Mouse (Mus musculus): ENCODE data around the gene Lrrc4. TPM values are rescaled to one million over a fixed set of nuclear protein-coding genes. Genes with fewer than 3 reads are reported as not detected.

The Lrrc4 gene
- polyA plus RNA-seq, 1 experiment from 2014 or later, result 0.27 TPM

GRCm38 (mm10) chr6:28825894-28826293 is 5.7 kb downstream of the Lrrc4 start:
- Histone ChIP-seq H3K79me2 (ENCODE audit: inconsistent target) (no peaks in the 10 kb centered on the region), H3K36me3 (ENCODE audit: inconsistent target) (0 out of 2 replicates have a peak, but pooled peaks cover 5% of the 10 kb centered on the region), H3K4me3 (ENCODE audit: inconsistent target) (no peak overlapping the region), H3K27ac (no peak overlapping the region)
- 93% methylated on average over 3 of the region's 3 CpGs for WGBS (ENCODE audit: missing documents)

GRCm38 (mm10) chr6:28823802-28824201 is 7.7 kb downstream of the Lrrc4 start:
- WGBS (ENCODE audit: missing documents), result 77% methylated on average over 5 of the region's 5 CpGs
- H3K79me2 ChIP-seq (ENCODE audit: inconsistent target), result no peaks in the 10 kb centered on the region
- no peak overlapping the region for H3K27ac ChIP-seq
- no peak overlapping the region for H3K4me3 ChIP-seq (ENCODE audit: inconsistent target)
- H3K36me3 ChIP-seq (ENCODE audit: inconsistent target), result no peaks in the 10 kb centered on the region

- WGBS (ENCODE audit: missing documents), result 61% methylated on average over 3 of the region's 3 CpGs
- Histone ChIP-seq H3K4me3 (ENCODE audit: inconsistent target) (no peak overlapping the region), H3K79me2 (ENCODE audit: inconsistent target) (no peaks in the 10 kb centered on the region), H3K27ac (no peak overlapping the region), H3K36me3 (ENCODE audit: inconsistent target) (no peaks in the 10 kb centered on the region)
Observed at GRCm38 (mm10) chr6:28823375-28823774, 8.2 kb downstream of the Lrrc4 start.

GRCm38 (mm10) chr6:28822296-28822695 is 9.3 kb downstream of the Lrrc4 start:
- 89% methylated on average over 3 of the region's 3 CpGs for WGBS (ENCODE audit: missing documents)
- no peaks in the 10 kb centered on the region for H3K36me3 ChIP-seq (ENCODE audit: inconsistent target)

GRCm38 (mm10) chr6:28819509-28820358 is 11.8 kb downstream of the Lrrc4 start:
- Histone ChIP-seq H3K36me3 (ENCODE audit: inconsistent target) (no peaks in the 10 kb centered on the region), H3K27ac (no peak overlapping the region), H3K4me3 (ENCODE audit: inconsistent target) (no peak overlapping the region), H3K79me2 (ENCODE audit: inconsistent target) (no peaks in the 10 kb centered on the region)
- 88% methylated on average over 13 of the region's 13 CpGs for WGBS (ENCODE audit: missing documents)

More at GRCm38 (mm10) chr6:28822296-28822695, 9.3 kb downstream of the Lrrc4 start:
- H3K27ac ChIP-seq, result no peak overlapping the region
- no peaks in the 10 kb centered on the region for H3K79me2 ChIP-seq (ENCODE audit: inconsistent target)
- H3K4me3 ChIP-seq (ENCODE audit: inconsistent target), result no peak overlapping the region

- Histone ChIP-seq H3K27ac (no peak overlapping the region), H3K79me2 (ENCODE audit: inconsistent target) (no peaks in the 10 kb centered on the region), H3K36me3 (ENCODE audit: inconsistent target) (no peaks in the 10 kb centered on the region), H3K4me3 (ENCODE audit: inconsistent target) (no peak overlapping the region)
- 88% methylated on average over 9 of the region's 9 CpGs for WGBS (ENCODE audit: missing documents)
Observed at GRCm38 (mm10) chr6:28817039-28817438, 14.5 kb downstream of the Lrrc4 start.

GRCm38 (mm10) chr6:28814895-28815294 is 16.7 kb downstream of the Lrrc4 start:
- Histone ChIP-seq H3K4me3 (ENCODE audit: inconsistent target) (no peak overlapping the region), H3K27ac (no peak overlapping the region), H3K79me2 (ENCODE audit: inconsistent target) (no peaks in the 10 kb centered on the region), H3K36me3 (ENCODE audit: inconsistent target) (no peaks in the 10 kb centered on the region)
- WGBS (ENCODE audit: missing documents), result 89% methylated on average over 2 of the region's 2 CpGs

- no peak overlapping the region for H3K4me3 ChIP-seq (ENCODE audit: inconsistent target)
- WGBS (ENCODE audit: missing documents), result 92% methylated on average over 9 of the region's 9 CpGs
Observed at GRCm38 (mm10) chr6:28813057-28813456, 18.5 kb downstream of the Lrrc4 start.

GRCm38 (mm10) chr6:28804751-28805150 is 26.8 kb downstream of the Lrrc4 start:
- no peaks in the 10 kb centered on the region for H3K36me3 ChIP-seq (ENCODE audit: inconsistent target)

More at GRCm38 (mm10) chr6:28813057-28813456, 18.5 kb downstream of the Lrrc4 start:
- Histone ChIP-seq H3K27ac (no peak overlapping the region), H3K79me2 (ENCODE audit: inconsistent target) (no peaks in the 10 kb centered on the region), H3K36me3 (ENCODE audit: inconsistent target) (no peaks in the 10 kb centered on the region)

GRCm38 (mm10) chr6:28803678-28804279 is 27.8 kb downstream of the Lrrc4 start:
- WGBS (ENCODE audit: missing documents), result 95% methylated on average over 6 of the region's 6 CpGs
- H3K79me2 ChIP-seq (ENCODE audit: inconsistent target), result no peaks in the 10 kb centered on the region
- H3K4me3 ChIP-seq (ENCODE audit: inconsistent target), result no peak overlapping the region
- no peak overlapping the region for H3K27ac ChIP-seq
- no peaks in the 10 kb centered on the region for H3K36me3 ChIP-seq (ENCODE audit: inconsistent target)

More at GRCm38 (mm10) chr6:28804751-28805150, 26.8 kb downstream of the Lrrc4 start:
- Histone ChIP-seq H3K27ac (no peak overlapping the region), H3K4me3 (ENCODE audit: inconsistent target) (no peak overlapping the region), H3K79me2 (ENCODE audit: inconsistent target) (no peaks in the 10 kb centered on the region)
- WGBS (ENCODE audit: missing documents), result 95% methylated on average over 5 of the region's 5 CpGs

GRCm38 (mm10) chr6:28800976-28801375 is 30.6 kb downstream of the Lrrc4 start:
- H3K79me2 ChIP-seq (ENCODE audit: inconsistent target), result no peaks in the 10 kb centered on the region
- WGBS (ENCODE audit: missing documents), result 96% methylated on average over 3 of the region's 3 CpGs
- no peak overlapping the region for H3K4me3 ChIP-seq (ENCODE audit: inconsistent target)
- peaks cover 6% of the 10 kb centered on the region; the same call in 1 of the 2 replicates for H3K36me3 ChIP-seq (ENCODE audit: inconsistent target)
- H3K27ac ChIP-seq, result no peak overlapping the region

GRCm38 (mm10) chr6:28799818-28800217 is 31.7 kb downstream of the Lrrc4 start:
- H3K79me2 ChIP-seq (ENCODE audit: inconsistent target), result no peaks in the 10 kb centered on the region
- WGBS (ENCODE audit: missing documents), result 96% methylated on average over 2 of the region's 2 CpGs
- no peak overlapping the region for H3K4me3 ChIP-seq (ENCODE audit: inconsistent target)
- no peak overlapping the region for H3K27ac ChIP-seq
- H3K36me3 ChIP-seq (ENCODE audit: inconsistent target), result peaks cover 14% of the 10 kb centered on the region; the same call in 1 of the 2 replicates

GRCm38 (mm10) chr6:28795792-28796515 is 35.6 kb downstream of the Lrrc4 start:
- no peak overlapping the region for H3K27ac ChIP-seq
- WGBS (ENCODE audit: missing documents), result 96% methylated on average over 15 of the region's 16 CpGs
- H3K36me3 ChIP-seq (ENCODE audit: inconsistent target), result peaks cover 14% of the 10 kb centered on the region; the same call in 1 of the 2 replicates
- no peak overlapping the region for H3K4me3 ChIP-seq (ENCODE audit: inconsistent target)
- H3K79me2 ChIP-seq (ENCODE audit: inconsistent target), result no peaks in the 10 kb centered on the region

GRCm38 (mm10) chr6:28795380-28795779 is 36.2 kb downstream of the Lrrc4 start:
- Histone ChIP-seq H3K27ac (no peak overlapping the region), H3K79me2 (ENCODE audit: inconsistent target) (no peaks in the 10 kb centered on the region), H3K4me3 (ENCODE audit: inconsistent target) (no peak overlapping the region), H3K36me3 (ENCODE audit: inconsistent target) (peaks cover 14% of the 10 kb centered on the region; the same call in 1 of the 2 replicates)
- WGBS (ENCODE audit: missing documents), result 90% methylated on average over 9 of the region's 9 CpGs
